Mouse (Mus musculus) layer of hippocampus, adult 18-20 months (tissue): ENCODE measurements around the gene Hesx1. TPM values are rescaled to one million over a fixed set of nuclear protein-coding genes. Genes with fewer than 3 reads are reported as not detected.

Experiments
- DNase-seq, 2 experiments: peaks; one replicate each; pipeline ENCODE4 v3.0.0; 2022; ENCODE audit warnings: low spot score in 2 of 2
- total RNA-seq, 2 experiments: library from RNA; stranded (reverse); gene quantifications; 2 replicates each; pipeline ENCODE4 v1.2.3; 2021

Gene Hesx1
- total RNA-seq, 2 experiments from 2014 or later, result not detected

GRCm38 (mm10) chr14:27011561-27011960 is 17.3 kb downstream of the Hesx1 start:
- no peak for DNase-seq

- no peak for DNase-seq
These were observed 19.4 kb downstream of the Hesx1 start for GRCm38 (mm10) chr14:27013658-27014057.

GRCm38 (mm10) chr14:27017936-27018335 is 23.7 kb downstream of the Hesx1 start:
- no peak for DNase-seq

- DNase-seq, result no peak
These were observed 25.6 kb downstream of the Hesx1 start for GRCm38 (mm10) chr14:27019850-27020249.

GRCm38 (mm10) chr14:27022876-27023275 is 28.7 kb downstream of the Hesx1 start:
- no peak for DNase-seq

- DNase-seq, result no peak
These were observed 30.4 kb downstream of the Hesx1 start for GRCm38 (mm10) chr14:27024664-27025063.

- DNase-seq, result peak; percentile 30 to 80
These were observed 35.6 kb downstream of the Hesx1 start for GRCm38 (mm10) chr14:27029771-27030173.

- peak in 1 of 2 experiments; percentile 54 for DNase-seq
These were observed 36.9 kb downstream of the Hesx1 start for GRCm38 (mm10) chr14:27031142-27031541.

GRCm38 (mm10) chr14:27037513-27037912 is 43.3 kb downstream of the Hesx1 start:
- no peak for DNase-seq

GRCm38 (mm10) chr14:27038783-27039182 is 44.6 kb downstream of the Hesx1 start, which contains the start of gene Il17rd:
TSS of gene Il17rd (plus strand) at chr14:27038941.
- DNase-seq, result peak; percentile 79 to 86

GRCm38 (mm10) chr14:27039281-27040248 is 45.3 kb downstream of the Hesx1 start:
- peak in 1 of 2 experiments; percentile 12 for DNase-seq

- DNase-seq, result no peak
These were observed 46.2 kb downstream of the Hesx1 start for GRCm38 (mm10) chr14:27040451-27040850.

GRCm38 (mm10) chr14:27042280-27042983 is 48.2 kb downstream of the Hesx1 start:
- no peak for DNase-seq

GRCm38 (mm10) chr14:27043416-27043815 is 49.2 kb downstream of the Hesx1 start:
- DNase-seq, result no peak

- no peak for DNase-seq
These were observed 50.2 kb downstream of the Hesx1 start for GRCm38 (mm10) chr14:27044221-27044966.

- no peak for DNase-seq
These were observed 50.7 kb downstream of the Hesx1 start for GRCm38 (mm10) chr14:27044967-27045361.

- no peak for DNase-seq
These were observed 54.2 kb downstream of the Hesx1 start for GRCm38 (mm10) chr14:27048231-27048956.

GRCm38 (mm10) chr14:27050043-27050442 is 55.8 kb downstream of the Hesx1 start:
- no peak for DNase-seq

- DNase-seq, result no peak
These were observed 56.6 kb downstream of the Hesx1 start for GRCm38 (mm10) chr14:27050560-27051510.
